Mouse (Mus musculus): ENCODE results near the gene Tspan12. TPM values are rescaled to one million over a fixed set of nuclear protein-coding genes. Genes with fewer than 3 reads are reported as not detected.
A peak's percentile ranks its signal among the peaks of the same experiment; 100 is the strongest.

The Tspan12 gene
- polyA plus RNA-seq, 1 experiment from 2014 or later, result 60.7 TPM

GRCm38 (mm10) chr6:21822721-21823134, 29.6 kb downstream of the Tspan12 start:
- peaks cover 7% of the 10 kb centered on the region; the same call in 1 of the 2 replicates for H3K36me3 ChIP-seq (ENCODE audit: control insufficient read depth, insufficient read depth, low read length)
- no peak for ATAC-seq
- H3K4me3 ChIP-seq (ENCODE audit: low read depth, low read length), result no peak overlapping the region
- no peak overlapping the region for H3K4me2 ChIP-seq (ENCODE audit: low read length)
- no peak for DNase-seq (ENCODE audit: low spot score)
- no peaks in the 10 kb centered on the region for H3K4me1 ChIP-seq (ENCODE audit: control insufficient read depth, insufficient read depth, low read length)
- H3K9ac ChIP-seq (ENCODE audit: low read length), result no peak overlapping the region
- H3K27ac ChIP-seq (ENCODE audit: low read depth, low read length), result no peak overlapping the region
- no peaks in the 10 kb centered on the region for H3K27me3 ChIP-seq (replicated peaks; ENCODE audit: control insufficient read depth, insufficient read depth, low read length)
- H3K9me3 ChIP-seq (replicated peaks; ENCODE audit: control insufficient read depth, low read length), result no peaks in the 10 kb centered on the region
- WGBS, result 90% methylated on average over 7 of the region's 7 CpGs

GRCm38 (mm10) chr6:21818107-21818807, 34.1 kb downstream of the Tspan12 start:
- Histone ChIP-seq H3K9me3 (replicated peaks; ENCODE audit: control insufficient read depth, low read length) (no peaks in the 10 kb centered on the region), H3K27me3 (replicated peaks; ENCODE audit: control insufficient read depth, insufficient read depth, low read length) (no peaks in the 10 kb centered on the region), H3K9ac (ENCODE audit: low read length) (no peak overlapping the region), H3K4me1 (ENCODE audit: control insufficient read depth, insufficient read depth, low read length) (no peaks in the 10 kb centered on the region), H3K36me3 (ENCODE audit: control insufficient read depth, insufficient read depth, low read length) (peaks cover 10% of the 10 kb centered on the region; the same call in 1 of the 2 replicates), H3K27ac (ENCODE audit: low read depth, low read length) (no peak overlapping the region), H3K4me3 (ENCODE audit: low read depth, low read length) (no peak overlapping the region), H3K4me2 (ENCODE audit: low read length) (no peak overlapping the region)
- 45% methylated on average over 5 of the region's 5 CpGs for WGBS
- DNase-seq (ENCODE audit: low spot score), result no peak
- no peak for ATAC-seq

- Histone ChIP-seq H3K4me2 (ENCODE audit: low read length) (no peak overlapping the region), H3K27ac (ENCODE audit: low read depth, low read length) (no peak overlapping the region), H3K27me3 (replicated peaks; ENCODE audit: control insufficient read depth, insufficient read depth, low read length) (no peaks in the 10 kb centered on the region), H3K4me1 (ENCODE audit: control insufficient read depth, insufficient read depth, low read length) (no peaks in the 10 kb centered on the region), H3K9ac (ENCODE audit: low read length) (no peak overlapping the region), H3K36me3 (ENCODE audit: control insufficient read depth, insufficient read depth, low read length) (no peaks in the 10 kb centered on the region), H3K9me3 (replicated peaks; ENCODE audit: control insufficient read depth, low read length) (no peaks in the 10 kb centered on the region), H3K4me3 (ENCODE audit: low read depth, low read length) (no peak overlapping the region)
- 95% methylated on average over 7 of the region's 7 CpGs for WGBS
- DNase-seq (ENCODE audit: low spot score) (no peak), ATAC-seq (no peak)
Measured at GRCm38 (mm10) chr6:21806005-21806404, 46.3 kb downstream of the Tspan12 start.

- H3K9me3 ChIP-seq (replicated peaks; ENCODE audit: control insufficient read depth, low read length), result no peaks in the 10 kb centered on the region
- no peak overlapping the region for H3K4me2 ChIP-seq (ENCODE audit: low read length)
- DNase-seq (ENCODE audit: low spot score) (no peak), ATAC-seq (no peak)
- H3K4me3 ChIP-seq (ENCODE audit: low read depth, low read length), result no peak overlapping the region
- no peak overlapping the region for H3K9ac ChIP-seq (ENCODE audit: low read length)
- no peaks in the 10 kb centered on the region for H3K36me3 ChIP-seq (ENCODE audit: control insufficient read depth, insufficient read depth, low read length)
- H3K27ac ChIP-seq (ENCODE audit: low read depth, low read length), result no peak overlapping the region
- H3K4me1 ChIP-seq (ENCODE audit: control insufficient read depth, insufficient read depth, low read length), result no peaks in the 10 kb centered on the region
- H3K27me3 ChIP-seq (replicated peaks; ENCODE audit: control insufficient read depth, insufficient read depth, low read length), result no peaks in the 10 kb centered on the region
- WGBS, result 76% methylated on average over 7 of the region's 7 CpGs
Measured at GRCm38 (mm10) chr6:21805013-21805570, 47.2 kb downstream of the Tspan12 start.

- Histone ChIP-seq H3K4me2 (ENCODE audit: low read length) (no peak overlapping the region), H3K27ac (ENCODE audit: low read depth, low read length) (no peak overlapping the region), H3K27me3 (replicated peaks; ENCODE audit: control insufficient read depth, insufficient read depth, low read length) (no peaks in the 10 kb centered on the region), H3K36me3 (ENCODE audit: control insufficient read depth, insufficient read depth, low read length) (0 out of 2 replicates have a peak, but pooled peaks cover 6% of the 10 kb centered on the region), H3K9ac (ENCODE audit: low read length) (no peak overlapping the region), H3K4me3 (ENCODE audit: low read depth, low read length) (no peak overlapping the region), H3K9me3 (replicated peaks; ENCODE audit: control insufficient read depth, low read length) (no peaks in the 10 kb centered on the region), H3K4me1 (ENCODE audit: control insufficient read depth, insufficient read depth, low read length) (no peaks in the 10 kb centered on the region)
- DNase-seq (ENCODE audit: low spot score) (peak; percentile 64), ATAC-seq (peak; percentile 81)
- 60% methylated on average over 10 of the region's 10 CpGs for WGBS
Measured at GRCm38 (mm10) chr6:21803483-21804340, 48.6 kb downstream of the Tspan12 start.

GRCm38 (mm10) chr6:21798581-21798980, 53.7 kb downstream of the Tspan12 start:
- Histone ChIP-seq H3K36me3 (ENCODE audit: control insufficient read depth, insufficient read depth, low read length) (0 out of 2 replicates have a peak, but pooled peaks cover 8% of the 10 kb centered on the region), H3K9me3 (replicated peaks; ENCODE audit: control insufficient read depth, low read length) (no peaks in the 10 kb centered on the region), H3K4me1 (ENCODE audit: control insufficient read depth, insufficient read depth, low read length) (no peaks in the 10 kb centered on the region), H3K9ac (ENCODE audit: low read length) (no peak overlapping the region), H3K27me3 (replicated peaks; ENCODE audit: control insufficient read depth, insufficient read depth, low read length) (no peaks in the 10 kb centered on the region), H3K27ac (ENCODE audit: low read depth, low read length) (no peak overlapping the region), H3K4me3 (ENCODE audit: low read depth, low read length) (no peak overlapping the region), H3K4me2 (ENCODE audit: low read length) (no peak overlapping the region)
- ATAC-seq, result no peak
- DNase-seq (ENCODE audit: low spot score), result no peak
- WGBS, result 93% methylated on average over 9 of the region's 9 CpGs

GRCm38 (mm10) chr6:21797087-21797486, 55.2 kb downstream of the Tspan12 start:
- H3K9me3 ChIP-seq (replicated peaks; ENCODE audit: control insufficient read depth, low read length), result no peaks in the 10 kb centered on the region
- no peaks in the 10 kb centered on the region for H3K27me3 ChIP-seq (replicated peaks; ENCODE audit: control insufficient read depth, insufficient read depth, low read length)
- H3K4me3 ChIP-seq (ENCODE audit: low read depth, low read length), result no peak overlapping the region
- 92% methylated on average over 4 of the region's 4 CpGs for WGBS
- H3K36me3 ChIP-seq (ENCODE audit: control insufficient read depth, insufficient read depth, low read length), result 0 out of 2 replicates have a peak, but pooled peaks cover 8% of the 10 kb centered on the region
- H3K4me1 ChIP-seq (ENCODE audit: control insufficient read depth, insufficient read depth, low read length), result no peaks in the 10 kb centered on the region
- no peak overlapping the region for H3K4me2 ChIP-seq (ENCODE audit: low read length)
- no peak overlapping the region for H3K27ac ChIP-seq (ENCODE audit: low read depth, low read length)
- no peak overlapping the region for H3K9ac ChIP-seq (ENCODE audit: low read length)
- ATAC-seq (no peak), DNase-seq (ENCODE audit: low spot score) (no peak)

GRCm38 (mm10) chr6:21796413-21796812, 55.9 kb downstream of the Tspan12 start:
- H3K27me3 ChIP-seq (replicated peaks; ENCODE audit: control insufficient read depth, insufficient read depth, low read length), result no peaks in the 10 kb centered on the region
- no peaks in the 10 kb centered on the region for H3K9me3 ChIP-seq (replicated peaks; ENCODE audit: control insufficient read depth, low read length)
- H3K9ac ChIP-seq (ENCODE audit: low read length), result no peak overlapping the region
- no peak for ATAC-seq
- H3K36me3 ChIP-seq (ENCODE audit: control insufficient read depth, insufficient read depth, low read length), result 0 out of 2 replicates have a peak, but pooled peaks cover 8% of the 10 kb centered on the region
- H3K4me3 ChIP-seq (ENCODE audit: low read depth, low read length), result no peak overlapping the region
- 90% methylated on average over 10 of the region's 10 CpGs for WGBS
- DNase-seq (ENCODE audit: low spot score), result no peak
- H3K4me1 ChIP-seq (ENCODE audit: control insufficient read depth, insufficient read depth, low read length), result no peaks in the 10 kb centered on the region
- H3K27ac ChIP-seq (ENCODE audit: low read depth, low read length), result no peak overlapping the region
- no peak overlapping the region for H3K4me2 ChIP-seq (ENCODE audit: low read length)
